Mouse (Mus musculus) E14TG2a.4 (cell line): ENCODE measurements around the gene Svopl.

Experiments used
- CTCF ChIP-seq: conservative IDR thresholded peaks from 2 replicates; pipeline ENCODE4 v1.5.1; 2014; ENCODE audit warnings: low read length
- NANOG ChIP-seq: IDR thresholded peaks from 2 replicates; pipeline ENCODE4 v1.6.1; 2014; ENCODE audit warnings: borderline replicate concordance, low read length, mixed read lengths
- POU5F1 ChIP-seq: IDR thresholded peaks from 2 replicates; pipeline ENCODE4 v1.6.1; 2014; ENCODE audit warnings: low read length, borderline replicate concordance

- no peak for TF ChIP-seq CTCF
- TF ChIP-seq POU5F1: no peak
- TF ChIP-seq NANOG: no peak
Measured at GRCm38 (mm10) chr6:38031924-38032540, 14.8 kb downstream of the Svopl start.
